Comparison of ENCODE assay signal across 30 mouse cellular contexts in genomic region chr1:20620611-20621010, GRCm38 (mm10). TPM values are rescaled to one million over a fixed set of nuclear protein-coding genes. Genes with fewer than 3 reads are reported as not detected.
DNase-seq lines count a peak whose midpoint lies in the region; ATAC-seq and TF ChIP-seq lines count a peak whose summit lies in the region.
"Had no signal": no experiment of that assay in that cellular context is flagged by ENCODE, and none has a peak within 500 bp of the region (broad histone marks: within the 10 kb centered on the region; RNA-seq: fewer than 3 reads in every experiment).

No protein-coding gene starts in this region.

- H3K27me3 ChIP-seq in embryonic facial prominence, embryonic 14.5 days (replicated peaks; ENCODE audit: control insufficient read depth, insufficient read depth, low read length), result no peaks in the 10 kb centered on the region
- H3K27me3 ChIP-seq in embryonic facial prominence, embryonic 10.5 days (replicated peaks; ENCODE audit: low read depth, poor library complexity, severe bottlenecking), result no peaks in the 10 kb centered on the region
- H3K27me3 ChIP-seq in limb, embryonic 14.5 days (ENCODE audit: control insufficient read depth, insufficient read depth, low read length), result no peaks in the 10 kb centered on the region
- H3K27me3 ChIP-seq in limb, embryonic 10.5 days (ENCODE audit: low read depth, poor library complexity, severe bottlenecking), result no peaks in the 10 kb centered on the region
- H3K27me3 ChIP-seq in myocyte (ENCODE audit: control insufficient read depth, insufficient read depth, insufficient read length), result no peaks in the 10 kb centered on the region
- H3K27me3 ChIP-seq: CH12.LX; embryonic facial prominence, embryonic 13.5 days; forebrain, embryonic 12.5 days; forebrain, embryonic 15.5 days; heart, embryonic 12.5 days; heart, embryonic 15.5 days; hindbrain, embryonic 13.5 days; Patski had no signal

- no peaks in the 10 kb centered on the region for H3K4me1 ChIP-seq in embryonic facial prominence, embryonic 14.5 days (ENCODE audit: control insufficient read depth, insufficient read depth, low read length)
- no peaks in the 10 kb centered on the region for H3K4me1 ChIP-seq in embryonic facial prominence, embryonic 10.5 days
- H3K4me1 ChIP-seq in limb, embryonic 14.5 days (ENCODE audit: control insufficient read depth, insufficient read depth, low read length), result no peaks in the 10 kb centered on the region
- H3K4me1 ChIP-seq in limb, embryonic 10.5 days, result no peaks in the 10 kb centered on the region
- H3K4me1 ChIP-seq: embryonic facial prominence, embryonic 13.5 days; forebrain, embryonic 12.5 days; forebrain, embryonic 15.5 days; heart, embryonic 15.5 days; hindbrain, embryonic 10.5 days; hindbrain, embryonic 13.5 days had no signal

- H3K4me3 ChIP-seq in embryonic facial prominence, embryonic 14.5 days (ENCODE audit: low read depth, low read length), result no peak overlapping the region
- H3K4me3 ChIP-seq in embryonic facial prominence, embryonic 10.5 days, result no peak overlapping the region
- H3K4me3 ChIP-seq in limb, embryonic 14.5 days (replicated peaks; ENCODE audit: low read length), result no peak overlapping the region
- no peak overlapping the region for H3K4me3 ChIP-seq in limb, embryonic 10.5 days
- H3K4me3 ChIP-seq in myocyte, result no peak overlapping the region
- H3K4me3 ChIP-seq: embryonic facial prominence, embryonic 13.5 days; forebrain, embryonic 12.5 days; forebrain, embryonic 15.5 days; heart, embryonic 12.5 days; heart, embryonic 15.5 days; hindbrain, embryonic 10.5 days; hindbrain, embryonic 13.5 days had no signal

- WGBS in embryonic facial prominence, embryonic 14.5 days, result 40% methylated on average over 2 of the region's 2 CpGs
- WGBS in embryonic facial prominence, embryonic 10.5 days, result 84% methylated on average over 2 of the region's 2 CpGs
- 68% methylated on average over 2 of the region's 2 CpGs for WGBS in limb, embryonic 14.5 days
- WGBS in limb, embryonic 10.5 days, result 87% methylated on average over 2 of the region's 2 CpGs

- DNase-seq in embryonic facial prominence, embryonic 14.5 days (ENCODE audit: low spot score), result peak; percentile 33
- no peak for DNase-seq in embryonic facial prominence, embryonic 10.5 days (ENCODE audit: low spot score)
- DNase-seq in limb, embryonic 14.5 days (ENCODE audit: low spot score), result peak; percentile 24
- DNase-seq in limb, embryonic 10.5 days (ENCODE audit: low spot score), result no peak
- DNase-seq in 3T3-L1 (ENCODE audit: low read depth, low spot score), result peak; percentile 26
- DNase-seq in layer of hippocampus, postnatal 14 days (ENCODE audit: low spot score in 2 of 2), result no peak
- DNase-seq: adrenal gland, postnatal 10 days; adrenal gland, postnatal 36 days; B cell, adult 2 months; cerebellum, adult 11 months; cerebellum, adult 2 months; cerebellum, adult 9-11 months; cerebellum, postnatal 25 days; gastrocnemius, postnatal 25 days; heart, adult 18-20 months; heart, postnatal 10 days; heart, postnatal 36 days had no signal

- H3K27ac ChIP-seq in embryonic facial prominence, embryonic 14.5 days (replicated peaks; ENCODE audit: low read depth, low read length), result no peak overlapping the region
- H3K27ac ChIP-seq in embryonic facial prominence, embryonic 10.5 days (replicated peaks), result no peak overlapping the region
- H3K27ac ChIP-seq in limb, embryonic 14.5 days (replicated peaks; ENCODE audit: low read depth, low read length), result no peak overlapping the region
- H3K27ac ChIP-seq in limb, embryonic 10.5 days, result no peak overlapping the region
- H3K27ac ChIP-seq: embryonic facial prominence, embryonic 13.5 days; forebrain, embryonic 12.5 days; forebrain, embryonic 15.5 days; heart, embryonic 15.5 days; hindbrain, embryonic 10.5 days; hindbrain, embryonic 13.5 days had no signal

- no peak for TF ChIP-seq POLR2A in limb, embryonic 14.5 days (IDR thresholded peaks at IDR 0.05; ENCODE audit: borderline replicate concordance, extremely low read depth, insufficient read depth, insufficient read length)
- TF ChIP-seq POLR2A in myocyte (IDR thresholded peaks at IDR 0.05; ENCODE audit: insufficient read length, low read depth), result no peak

- no peak overlapping the region for H3ac ChIP-seq in myocyte (ENCODE audit: control insufficient read depth, insufficient read length)

- H3K9ac ChIP-seq in embryonic facial prominence, embryonic 14.5 days (ENCODE audit: low read depth, low read length), result no peak overlapping the region
- H3K9ac ChIP-seq in limb, embryonic 14.5 days (ENCODE audit: low read depth, low read length, severe bottlenecking), result no peak overlapping the region
- H3K9ac ChIP-seq: embryonic facial prominence, embryonic 13.5 days; forebrain, embryonic 12.5 days; forebrain, embryonic 15.5 days; heart, embryonic 12.5 days; heart, embryonic 15.5 days; hindbrain, embryonic 13.5 days had no signal

- no peaks in the 10 kb centered on the region for H3K9me3 ChIP-seq in embryonic facial prominence, embryonic 14.5 days (ENCODE audit: control insufficient read depth, low read length)
- H3K9me3 ChIP-seq in embryonic facial prominence, embryonic 10.5 days, result no peaks in the 10 kb centered on the region
- no peaks in the 10 kb centered on the region for H3K9me3 ChIP-seq in limb, embryonic 14.5 days (ENCODE audit: control insufficient read depth, low read length)
- H3K9me3 ChIP-seq in limb, embryonic 10.5 days (replicated peaks), result no peaks in the 10 kb centered on the region
- H3K9me3 ChIP-seq: embryonic facial prominence, embryonic 13.5 days; forebrain, embryonic 12.5 days; forebrain, embryonic 15.5 days; G1E; heart, embryonic 12.5 days; heart, embryonic 15.5 days; hindbrain, embryonic 10.5 days; hindbrain, embryonic 13.5 days had no signal

- H3K79me2 ChIP-seq in myocyte (ENCODE audit: control insufficient read depth, insufficient read depth), result no peaks in the 10 kb centered on the region

- ATAC-seq in embryonic facial prominence, embryonic 14.5 days (ENCODE audit: low read depth), result 0 out of 2 replicates have a peak, but pooled peaks have one; percentile 37
- peak; percentile 27; the same call in 1 of the 2 replicates for ATAC-seq in limb, embryonic 14.5 days (ENCODE audit: low FRiP score, low read depth)
- ATAC-seq: forebrain, embryonic 15.5 days; hindbrain, embryonic 16.5 days; Patski had no signal

- H3K4me2 ChIP-seq in embryonic facial prominence, embryonic 14.5 days (ENCODE audit: low read depth, low read length), result no peak overlapping the region
- no peak overlapping the region for H3K4me2 ChIP-seq in limb, embryonic 14.5 days (replicated peaks; ENCODE audit: low read depth, low read length, severe bottlenecking)
- H3K4me2 ChIP-seq in myocyte (ENCODE audit: low read depth), result peak overlapping the region; percentile 60
- H3K4me2 ChIP-seq: embryonic facial prominence, embryonic 13.5 days; forebrain, embryonic 12.5 days; forebrain, embryonic 15.5 days; heart, embryonic 12.5 days; heart, embryonic 15.5 days; hindbrain, embryonic 13.5 days had no signal

- H3K36me3 ChIP-seq in embryonic facial prominence, embryonic 14.5 days (ENCODE audit: control insufficient read depth, insufficient read depth, low read length), result no peaks in the 10 kb centered on the region
- no peaks in the 10 kb centered on the region for H3K36me3 ChIP-seq in embryonic facial prominence, embryonic 10.5 days (replicated peaks)
- no peaks in the 10 kb centered on the region for H3K36me3 ChIP-seq in limb, embryonic 14.5 days (ENCODE audit: control insufficient read depth, insufficient read depth, low read length)
- no peaks in the 10 kb centered on the region for H3K36me3 ChIP-seq in limb, embryonic 10.5 days
- H3K36me3 ChIP-seq in myocyte (ENCODE audit: control insufficient read depth, insufficient read depth), result no peaks in the 10 kb centered on the region
- H3K36me3 ChIP-seq: embryonic facial prominence, embryonic 13.5 days; forebrain, embryonic 12.5 days; forebrain, embryonic 15.5 days; G1E; heart, embryonic 12.5 days; heart, embryonic 15.5 days; hindbrain, embryonic 10.5 days; hindbrain, embryonic 13.5 days had no signal

TF ChIP-seq in myocyte, 11 proteins besides CTCF, POLR2A, EP300 and RAD21:
- TF ChIP-seq CEBPB (IDR thresholded peaks at IDR 0.05; ENCODE audit: insufficient read depth, poor library complexity, severe bottlenecking) (no peak), USF1 (IDR thresholded peaks at IDR 0.05; ENCODE audit: low read depth) (no peak)

RNA-seq across cellular contexts. Expression of gene Pkhd1, which starts 2.7 kb away (rescaled TPM):
- 0.20 and 0.38 TPM in 2 replicates for polyA plus RNA-seq in embryonic facial prominence, embryonic 14.5 days (2014; fragmentation: Nextera tagmentation; extraction: Ambion mirVana)
- polyA plus RNA-seq in embryonic facial prominence, embryonic 10.5 days (2016; fragmentation: Nextera tagmentation; extraction: Ambion mirVana), result 0.01 TPM in 2 replicates
- polyA plus RNA-seq in limb, embryonic 14.5 days (2012; rRNA removed), result 0.24 and 0.25 TPM in 2 replicates
- polyA plus RNA-seq in limb, embryonic 14.5 days (2014; fragmentation: Nextera tagmentation; extraction: Ambion mirVana), result 0.12 and 0.32 TPM in 2 replicates
- 0.04 TPM in 1 of 2 replicates, not detected in the other for polyA plus RNA-seq in limb, embryonic 10.5 days (2016; fragmentation: Nextera tagmentation; extraction: Ambion mirVana)
- polyA plus RNA-seq in myocyte (2012; fragmentation: generic; extraction: Trizol), result 1.1 TPM
- total RNA-seq in layer of hippocampus, postnatal 14 days (2021), result under 1 TPM; 0.05 to 0.18 TPM
- total RNA-seq: CH12.LX; common myeloid progenitor, adult 5-6 weeks; heart, adult 18-20 months; heart, postnatal 10 days; heart, postnatal 36 days had no signal
- polyA plus RNA-seq: embryonic facial prominence, embryonic 13.5 days; G1E; heart, embryonic 12.5 days; heart, embryonic 15.5 days; hindbrain, embryonic 10.5 days; hindbrain, embryonic 13.5 days had no signal

Comparison
In these comparisons a context has a peak if more than half of its experiments do, and no peak if none do; other contexts are left out.
1. DNase-seq: peak in embryonic facial prominence, embryonic 14.5 days (single experiment), limb, embryonic 14.5 days (single experiment) and 3T3-L1 (single experiment); none in embryonic facial prominence, embryonic 10.5 days (single experiment), limb, embryonic 10.5 days (single experiment) and layer of hippocampus, postnatal 14 days (0 of 2).